Mouse (Mus musculus): Measurements from ENCODE around the gene Fgd5.

- no peak for TF ChIP-seq CTCF (IDR thresholded peaks at IDR 0.05; ENCODE audit: control insufficient read depth, insufficient read depth, insufficient replicate concordance, low read depth, low read length)
- TF ChIP-seq POLR2A (IDR thresholded peaks at IDR 0.05; ENCODE audit: control insufficient read depth, low read depth, low read length), result no peak
These were observed 92.6 kb downstream of the Fgd5 start for GRCm38 (mm10) chr6:92071121-92071839.

Data from testis, adult 2 months (tissue).